Comparison of ENCODE assay signal across 26 mouse cellular contexts in the genomic region with DNA sequence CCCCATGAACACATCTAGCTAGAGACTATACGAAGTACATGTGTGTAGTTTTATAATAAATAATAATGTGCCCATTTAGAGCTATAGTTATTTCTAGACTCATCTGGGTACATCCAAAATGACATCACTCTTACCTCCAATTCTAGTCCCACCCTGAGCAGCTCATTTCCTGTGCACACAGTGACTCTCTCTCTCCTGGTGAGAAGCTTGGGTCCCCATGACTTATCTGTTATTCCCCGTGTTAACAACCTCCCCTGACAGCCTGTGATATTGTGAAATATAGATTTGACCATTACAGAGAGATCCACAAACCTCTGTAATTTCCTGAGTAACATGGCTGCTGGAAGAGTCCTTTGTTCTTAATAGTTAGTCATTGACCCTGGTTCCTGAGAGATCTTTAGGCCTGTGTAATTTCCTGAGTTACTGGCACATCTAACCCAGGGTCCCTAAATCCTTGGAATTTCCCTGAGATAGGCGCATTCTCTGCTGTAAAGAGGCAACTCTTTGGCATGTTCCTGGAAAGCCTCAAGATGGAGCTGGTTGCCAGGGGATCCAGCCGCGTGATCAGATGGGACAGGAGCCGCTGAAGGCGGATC. TPM values are rescaled to one million over a fixed set of nuclear protein-coding genes. Genes with fewer than 3 reads are reported as not detected.
DNase-seq lines count a peak whose midpoint lies in the region; ATAC-seq and TF ChIP-seq lines count a peak whose summit lies in the region.
"Had no signal": no experiment of that assay in that cellular context is flagged by ENCODE, and none has a peak within 500 bp of the region (broad histone marks: within the 10 kb centered on the region; RNA-seq: fewer than 3 reads in every experiment).

No protein-coding gene starts in this region.

- TF ChIP-seq POLR2A in heart, adult 2 months (IDR thresholded peaks at IDR 0.05; ENCODE audit: insufficient read depth, low read depth, low read length): no peak

- H3K27me3 ChIP-seq in heart, adult 2 months (ENCODE audit: control insufficient read depth, insufficient read depth, low read length): no peaks in the 10 kb centered on the region
- H3K27me3 ChIP-seq in heart, embryonic 12.5 days (replicated peaks): no peaks in the 10 kb centered on the region
- no peaks in the 10 kb centered on the region for H3K27me3 ChIP-seq in E14TG2a.4 (ENCODE audit: insufficient read depth, low read length)
- H3K27me3 ChIP-seq: embryonic facial prominence, embryonic 15.5 days; limb, embryonic 13.5 days; liver, embryonic 15.5 days; megakaryocyte, embryonic 14.5 days; neural tube, embryonic 13.5 days; Patski had no signal

- H3K27ac ChIP-seq in heart, adult 2 months: no peak overlapping the region
- H3K27ac ChIP-seq in heart, embryonic 12.5 days (ENCODE audit: poor library complexity, severe bottlenecking): no peak overlapping the region
- H3K27ac ChIP-seq: embryonic facial prominence, embryonic 15.5 days; hindbrain, embryonic 10.5 days; hindbrain, postnatal 0 days; limb, embryonic 13.5 days; liver, embryonic 15.5 days; neural tube, embryonic 13.5 days had no signal

- 68% methylated on average over 7 of the region's 7 CpGs for WGBS in heart, adult 2 months
- 66% methylated on average over 7 of the region's 7 CpGs for WGBS in heart, embryonic 12.5 days

- no peak for ATAC-seq in heart, embryonic 12.5 days (ENCODE audit: insufficient number of reproducible peaks, low FRiP score)
- ATAC-seq in cerebellum, adult (ENCODE audit: insufficient number of reproducible peaks, low FRiP score, low TSS enrichment): no peak
- ATAC-seq: forebrain, embryonic 16.5 days; hindbrain, postnatal 0 days; Patski had no signal

- H3K79me2 ChIP-seq in heart, adult 2 months (replicated peaks; ENCODE audit: control insufficient read depth, insufficient read depth, low read length): no peaks in the 10 kb centered on the region

- H3K4me2 ChIP-seq in heart, embryonic 12.5 days: no peak overlapping the region
- H3K4me2 ChIP-seq: embryonic facial prominence, embryonic 15.5 days; limb, embryonic 13.5 days; liver, embryonic 15.5 days; neural tube, embryonic 13.5 days had no signal

- no peak for DNase-seq in heart, adult 2 months
- peak; percentile 43 for DNase-seq in kidney, postnatal 14 days
- DNase-seq in kidney, adult 18-20 months: no peak
- peak; percentile 20 for DNase-seq in induced T-regulatory cell, adult 2 months (ENCODE audit: low read depth)
- no peak for DNase-seq in right cerebral cortex, postnatal 10 days (ENCODE audit: low spot score in 2 of 2)
- DNase-seq: adrenal gland, adult 2 months; cerebellum, adult 8-10 months; gastrocnemius, postnatal 14 days; heart, postnatal 10 days; kidney, adult 8-10 months; layer of hippocampus, adult 9-11 months; lung, postnatal 14 days; midbrain, embryonic 14.5 days; retina, postnatal 1 day had no signal

- H3K9ac ChIP-seq in heart, adult 2 months (ENCODE audit: low read depth, low read length): no peak overlapping the region
- no peak overlapping the region for H3K9ac ChIP-seq in heart, embryonic 12.5 days
- H3K9ac ChIP-seq: embryonic facial prominence, embryonic 15.5 days; limb, embryonic 13.5 days; liver, embryonic 15.5 days; neural tube, embryonic 13.5 days had no signal

- no peaks in the 10 kb centered on the region for H3K9me3 ChIP-seq in heart, embryonic 12.5 days (replicated peaks)
- no peaks in the 10 kb centered on the region for H3K9me3 ChIP-seq in E14TG2a.4 (ENCODE audit: low read length)
- H3K9me3 ChIP-seq: embryonic facial prominence, embryonic 15.5 days; hindbrain, embryonic 10.5 days; limb, embryonic 13.5 days; liver, embryonic 15.5 days; megakaryocyte, embryonic 14.5 days; neural tube, embryonic 13.5 days had no signal

- no peak overlapping the region for H3K4me3 ChIP-seq in heart, adult 2 months
- no peak overlapping the region for H3K4me3 ChIP-seq in heart, embryonic 12.5 days
- peak overlapping the region; percentile 8; the same call in 1 of the 2 replicates for H3K4me3 ChIP-seq in E14TG2a.4 (replicated peaks; ENCODE audit: low read length)
- H3K4me3 ChIP-seq: embryonic facial prominence, embryonic 15.5 days; hindbrain, embryonic 10.5 days; limb, embryonic 13.5 days; liver, embryonic 15.5 days; neural tube, embryonic 13.5 days had no signal

- H3K4me1 ChIP-seq in heart, adult 2 months (ENCODE audit: control insufficient read depth, insufficient read depth, low read length): peaks cover 14% of the 10 kb centered on the region
- peaks cover 20% of the 10 kb centered on the region for H3K4me1 ChIP-seq in heart, embryonic 12.5 days (replicated peaks)
- peaks cover 95% of the 10 kb centered on the region for H3K4me1 ChIP-seq in E14TG2a.4 (replicated peaks; ENCODE audit: low read depth, low read length)

- intact Hi-C loops in heart, adult 2 months (cut with DNase I): no loop called here

- no peaks in the 10 kb centered on the region for H3K36me3 ChIP-seq in heart, adult 2 months (ENCODE audit: control insufficient read depth, insufficient read depth, low read length)
- H3K36me3 ChIP-seq in heart, embryonic 12.5 days: no peaks in the 10 kb centered on the region
- H3K36me3 ChIP-seq in E14TG2a.4 (ENCODE audit: insufficient read depth, low read length): no peaks in the 10 kb centered on the region
- H3K36me3 ChIP-seq: embryonic facial prominence, embryonic 15.5 days; hindbrain, embryonic 10.5 days; limb, embryonic 13.5 days; liver, embryonic 15.5 days; neural tube, embryonic 13.5 days had no signal

- no peak for TF ChIP-seq EP300 in heart, adult 2 months (IDR thresholded peaks at IDR 0.05; ENCODE audit: insufficient read depth, low read depth, low read length)

- 0 out of 2 replicates have a peak, but pooled peaks have one; percentile 7 for TF ChIP-seq CTCF in heart, adult 2 months (IDR thresholded peaks at IDR 0.05)
- TF ChIP-seq CTCF in E14TG2a.4 (conservative IDR thresholded peaks at IDR 0.05; ENCODE audit: low read length): no peak

RNA-seq across cellular contexts. Expression of a gene that starts 15.4 kb away (rescaled TPM):
- 10 to 100 TPM; 12.4 to 20.4 TPM for total RNA-seq in heart, adult 2 months (2021)
- polyA plus RNA-seq in heart, adult 2 months (2012; rRNA removed): 3.0 and 4.6 TPM in 2 replicates
- 33.8 and 37.0 TPM in 2 replicates for polyA plus RNA-seq in heart, embryonic 12.5 days (2016; fragmentation: Nextera tagmentation; extraction: Ambion mirVana)

RNA-seq across cellular contexts. Expression of a gene that starts 16.1 kb away (rescaled TPM):
- total RNA-seq in heart, adult 2 months (2021): 10 to 100 TPM; 25.6 to 26.8 TPM
- 11.2 and 22.3 TPM in 2 replicates for polyA plus RNA-seq in heart, adult 2 months (2012; rRNA removed)
- polyA plus RNA-seq in heart, embryonic 12.5 days (2016; fragmentation: Nextera tagmentation; extraction: Ambion mirVana): 66.9 and 68.4 TPM in 2 replicates

Comparison
In these comparisons a context has a peak if more than half of its experiments do, and no peak if none do; other contexts are left out.
1. DNase-seq: peak in kidney, postnatal 14 days (single experiment) and induced T-regulatory cell, adult 2 months (single experiment); none in heart, adult 2 months (0 of 2), kidney, adult 18-20 months (single experiment) and right cerebral cortex, postnatal 10 days (0 of 2).